Mouse (Mus musculus) kidney, embryonic 16.5 days (tissue): ENCODE data around the gene Zbtb37. TPM values are rescaled to one million over a fixed set of nuclear protein-coding genes. Genes with fewer than 3 reads are reported as not detected.

ENCODE experiments used
- ATAC-seq: fragments of 200-750 bp; cut with Nextera tagmentation; 2 replicates; pipeline ENCODE4 v1.8.0; 2017; ENCODE audit warnings: moderate TSS enrichment; ENCODE audit not compliant: low FRiP score, low TSS enrichment
- H3K27ac ChIP-seq: fragments of 300-500 bp; sonication (generic); 2 replicates; pipeline ENCODE4 v1.5.1; 2014; ENCODE audit warnings: low read length
- H3K27me3 ChIP-seq: fragments of 300-500 bp; sonication (generic); 2 replicates; pipeline ENCODE4 v1.6.1; 2014; ENCODE audit warnings: low read length, control low read depth, mixed read lengths; ENCODE audit not compliant: insufficient read depth
- H3K36me3 ChIP-seq: fragments of 300-500 bp; sonication (generic); 2 replicates; pipeline ENCODE4 v1.6.1; 2014; ENCODE audit warnings: low read length, control low read depth, mixed read lengths; ENCODE audit not compliant: insufficient read depth
- H3K4me1 ChIP-seq: fragments of 300-500 bp; sonication (generic); 2 replicates; pipeline ENCODE4 v1.6.1; 2014; ENCODE audit warnings: low read length, control low read depth, mixed read lengths; ENCODE audit not compliant: insufficient read depth
- H3K4me2 ChIP-seq: fragments of 300-500 bp; sonication (generic); replicated peaks from 2 replicates; pipeline ENCODE4 v1.6.1; 2014; ENCODE audit warnings: low read depth, low read length
- H3K4me3 ChIP-seq: fragments of 300-500 bp; sonication (generic); 2 replicates; pipeline ENCODE4 v1.5.1; 2014; ENCODE audit warnings: mild to moderate bottlenecking, low read length
- H3K9ac ChIP-seq: fragments of 300-500 bp; sonication (generic); replicated peaks from 2 replicates; pipeline ENCODE4 v1.6.1; 2014; ENCODE audit warnings: low read length
- H3K9me3 ChIP-seq: fragments of 300-500 bp; sonication (generic); 2 replicates; pipeline ENCODE4 v1.6.1; 2016; ENCODE audit warnings: low read length, control low read depth
- WGBS: fragments of 180-500 bp; shearing (Covaris S2); extraction: QIAGEN DNeasy Blood & Tissue Kit; methylation state at CpG from one replicate; pipeline ENCODE4 v1.1.7; 2014; 5-methylcytosine and 5-hydroxymethylcytosine counted together
- polyA plus RNA-seq: library from polyadenylated mRNA; unstranded; fragments of >200 nt; fragmentation: Nextera tagmentation; extraction: Ambion mirVana; gene quantifications from 2 replicates; pipeline ENCODE4 v1.2.1, GENCODE M21; 2015

Zbtb37 gene
- polyA plus RNA-seq, 1 experiment from 2014 or later, result 8.8 TPM

DNA sequence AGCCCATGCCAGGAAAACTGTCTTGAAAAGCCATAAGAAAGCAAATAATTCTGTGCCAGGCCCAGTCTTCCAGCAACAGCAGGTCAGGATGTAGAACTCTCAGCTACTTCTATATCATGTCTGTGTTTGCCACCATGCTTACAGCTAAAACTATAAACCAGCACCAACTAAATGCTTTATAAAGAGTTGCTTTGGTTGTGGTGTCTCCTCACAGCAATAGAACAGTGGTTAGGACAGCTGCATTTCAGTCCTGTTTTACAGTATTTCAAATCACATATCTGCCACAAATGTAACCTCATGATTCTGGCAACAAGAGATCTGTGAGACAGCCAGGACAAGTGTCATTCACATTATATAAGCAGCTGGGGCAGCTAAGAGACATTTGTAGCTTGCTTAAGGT is 6.2 kb upstream of the Zbtb37 start:
- no peaks in the 10 kb centered on the region for H3K27me3 ChIP-seq
- H3K4me3 ChIP-seq, result no peak overlapping the region
- ATAC-seq, result no peak
- peaks cover 49% of the 10 kb centered on the region for H3K36me3 ChIP-seq
- H3K9me3 ChIP-seq, result no peaks in the 10 kb centered on the region
- peak overlapping the region; percentile 58; the same call in 1 of the 2 replicates for H3K27ac ChIP-seq
- no peak overlapping the region for H3K9ac ChIP-seq
- no peak overlapping the region for H3K4me2 ChIP-seq
- H3K4me1 ChIP-seq, result peaks cover 13% of the 10 kb centered on the region

DNA sequence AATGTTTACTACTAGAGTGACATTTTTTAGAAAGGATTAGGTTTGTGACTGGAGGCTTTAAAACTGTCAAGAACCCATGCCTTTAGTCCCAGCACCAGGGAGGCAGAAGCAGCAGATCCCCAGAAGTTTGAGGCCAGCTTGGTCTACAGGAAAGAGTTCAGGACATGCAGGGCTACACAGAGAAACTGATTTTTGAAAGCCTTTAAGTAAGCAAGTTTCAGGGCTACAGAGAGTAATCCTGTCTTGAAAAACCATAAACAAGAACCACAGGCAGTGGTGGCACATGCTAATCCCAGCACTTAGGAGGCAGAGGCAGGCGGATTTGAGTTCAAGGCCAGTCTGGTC is 5.7 kb upstream of the Zbtb37 start:
- H3K27ac ChIP-seq, result peak overlapping the region; percentile 58; the same call in 1 of the 2 replicates
- H3K4me1 ChIP-seq, result peaks cover 13% of the 10 kb centered on the region
- no peak overlapping the region for H3K4me2 ChIP-seq
- H3K9me3 ChIP-seq, result no peaks in the 10 kb centered on the region
- no peaks in the 10 kb centered on the region for H3K27me3 ChIP-seq
- H3K9ac ChIP-seq, result no peak overlapping the region
- WGBS, result 65% methylated on average over 1 of the region's 1 CpGs
- H3K4me3 ChIP-seq, result no peak overlapping the region
- H3K36me3 ChIP-seq, result peaks cover 44% of the 10 kb centered on the region
- no peak for ATAC-seq

DNA sequence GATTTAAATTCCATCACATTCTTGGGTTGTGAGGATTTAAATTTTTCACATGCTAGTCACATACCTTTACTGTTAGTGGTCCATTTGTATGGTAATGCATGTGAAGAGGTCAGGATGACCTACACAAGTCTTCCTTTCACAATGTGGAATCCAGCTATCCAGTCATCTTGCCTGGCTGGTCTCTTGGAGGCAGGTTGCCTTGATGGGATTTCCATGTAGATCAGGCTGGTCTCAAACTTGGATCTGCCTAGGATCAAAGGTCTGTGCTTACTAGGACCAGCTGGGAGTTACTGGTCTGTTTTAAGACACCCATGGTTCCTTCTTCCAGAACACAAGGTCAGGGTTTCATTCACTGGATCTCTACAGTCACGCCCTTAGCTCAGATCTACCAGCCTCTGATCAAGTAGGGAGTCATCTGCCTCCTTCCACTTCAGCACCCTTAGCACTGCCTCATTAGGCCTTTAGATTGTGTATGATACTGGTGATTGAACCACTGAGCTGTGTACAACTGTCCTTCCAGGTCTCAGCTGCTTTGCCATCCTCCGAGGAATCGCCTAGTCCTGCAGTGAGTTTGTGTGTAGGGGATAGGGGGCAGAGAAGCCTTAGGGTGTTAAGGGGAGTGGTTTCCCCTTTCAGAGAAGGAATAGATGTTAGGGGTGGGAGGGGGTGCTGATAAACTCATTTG is 5.2 kb upstream of the Zbtb37 start:
- Histone ChIP-seq H3K27me3 (no peaks in the 10 kb centered on the region), H3K36me3 (peaks cover 39% of the 10 kb centered on the region), H3K9me3 (no peaks in the 10 kb centered on the region), H3K4me3 (no peak overlapping the region), H3K4me1 (peaks cover 13% of the 10 kb centered on the region), H3K27ac (peak overlapping the region; percentile 58), H3K4me2 (no peak overlapping the region), H3K9ac (no peak overlapping the region)
- peak; percentile 44 for ATAC-seq
- 12% methylated on average over 3 of the region's 3 CpGs for WGBS

DNA sequence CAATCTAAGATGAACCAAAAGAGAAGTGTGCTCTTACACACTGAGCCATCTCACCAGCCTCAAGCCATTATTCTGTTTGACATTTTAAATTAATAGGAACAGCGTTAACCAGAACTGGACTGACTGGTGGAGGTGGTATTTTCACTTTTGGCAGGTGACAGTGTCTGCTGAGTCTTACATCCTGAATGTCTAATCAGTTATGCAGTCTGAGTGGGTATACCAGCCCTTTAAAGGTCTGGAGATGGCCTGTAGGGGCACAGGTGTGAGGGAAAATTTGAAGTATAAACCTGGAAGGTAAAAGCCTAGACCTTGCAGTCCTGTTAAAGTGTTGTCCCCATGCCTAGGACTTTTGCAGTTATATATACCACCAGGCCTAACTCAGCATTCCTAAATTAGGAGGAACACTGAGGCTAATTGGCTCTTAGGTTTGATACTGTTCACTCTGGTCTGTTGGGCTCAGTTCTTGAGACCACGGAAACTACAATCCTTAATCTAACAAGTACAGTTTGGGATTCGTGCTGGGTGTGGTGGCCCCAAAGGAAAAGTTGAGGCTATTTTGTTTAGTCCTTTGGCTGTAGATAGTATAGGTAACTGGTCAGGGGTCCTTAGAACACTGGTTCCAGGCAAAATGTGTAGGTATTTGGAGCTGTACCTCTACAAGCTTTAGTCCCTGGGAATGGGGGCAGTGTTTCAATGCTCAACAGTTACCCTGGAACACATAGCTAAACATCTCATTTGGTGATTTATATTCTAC is 4.5 kb upstream of the Zbtb37 start:
- H3K27me3 ChIP-seq, result no peaks in the 10 kb centered on the region
- H3K4me1 ChIP-seq, result peaks cover 13% of the 10 kb centered on the region
- 17% methylated on average over 3 of the region's 3 CpGs for WGBS
- H3K4me2 ChIP-seq, result no peak overlapping the region
- peak overlapping the region; percentile 58 for H3K27ac ChIP-seq
- no peak overlapping the region for H3K9ac ChIP-seq
- H3K36me3 ChIP-seq, result peaks cover 33% of the 10 kb centered on the region
- ATAC-seq, result no peak
- no peak overlapping the region for H3K4me3 ChIP-seq
- H3K9me3 ChIP-seq, result no peaks in the 10 kb centered on the region

DNA sequence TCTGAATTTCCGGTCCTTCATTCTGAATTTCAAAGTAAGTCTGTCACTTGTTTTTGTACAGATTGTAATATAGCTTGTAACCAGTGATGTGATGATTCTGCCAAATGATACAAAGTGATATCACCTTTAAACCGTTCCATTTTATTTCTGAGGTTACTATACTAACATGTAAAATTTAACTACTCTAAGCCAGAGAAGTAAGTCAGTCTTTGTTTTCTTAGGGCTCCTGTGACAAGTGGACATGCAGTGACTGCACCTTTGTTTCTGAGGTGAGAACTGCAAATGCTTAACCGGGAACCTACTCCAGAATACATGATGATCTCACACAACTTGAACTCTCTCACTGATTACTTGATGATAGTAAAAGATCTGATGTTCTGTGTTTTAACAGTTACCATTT is 3.4 kb upstream of the Zbtb37 start:
- Histone ChIP-seq H3K4me2 (peak overlapping the region; percentile 91), H3K4me1 (peaks cover 21% of the 10 kb centered on the region), H3K9me3 (no peaks in the 10 kb centered on the region), H3K9ac (peak overlapping the region; percentile 24; the same call in 1 of the 2 replicates), H3K27ac (no peak overlapping the region), H3K27me3 (no peaks in the 10 kb centered on the region), H3K4me3 (peak overlapping the region; percentile 49), H3K36me3 (peaks cover 33% of the 10 kb centered on the region)
- ATAC-seq, result no peak
- WGBS, result 31% methylated on average over 3 of the region's 3 CpGs

DNA sequence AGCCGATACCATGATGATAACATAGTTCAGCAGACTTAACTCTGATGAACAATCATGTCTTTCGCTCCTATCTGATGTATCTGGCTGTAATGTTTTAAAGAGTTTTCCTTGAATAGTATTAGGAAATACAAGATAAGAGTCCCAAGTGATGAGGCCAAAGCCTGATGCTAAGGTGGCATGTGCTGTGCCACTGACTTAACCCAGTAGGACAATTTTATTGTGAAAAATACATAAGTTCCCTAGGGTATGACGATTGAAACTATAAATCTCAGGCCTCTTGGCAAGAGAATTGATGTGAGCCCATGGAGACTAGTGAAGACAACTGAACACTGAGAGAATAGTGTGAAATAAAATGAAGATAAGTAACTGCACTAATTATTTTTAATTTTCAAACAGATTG is 3.0 kb upstream of the Zbtb37 start:
- H3K4me2 ChIP-seq, result peak overlapping the region; percentile 91
- peak overlapping the region; percentile 49 for H3K4me3 ChIP-seq
- peaks cover 21% of the 10 kb centered on the region for H3K4me1 ChIP-seq
- ATAC-seq, result no peak
- no peaks in the 10 kb centered on the region for H3K27me3 ChIP-seq
- H3K36me3 ChIP-seq, result peaks cover 33% of the 10 kb centered on the region
- 20% methylated on average over 3 of the region's 3 CpGs for WGBS
- H3K9ac ChIP-seq, result peak overlapping the region; percentile 68
- peak overlapping the region; percentile 66; the same call in 1 of the 2 replicates for H3K27ac ChIP-seq
- no peaks in the 10 kb centered on the region for H3K9me3 ChIP-seq

DNA sequence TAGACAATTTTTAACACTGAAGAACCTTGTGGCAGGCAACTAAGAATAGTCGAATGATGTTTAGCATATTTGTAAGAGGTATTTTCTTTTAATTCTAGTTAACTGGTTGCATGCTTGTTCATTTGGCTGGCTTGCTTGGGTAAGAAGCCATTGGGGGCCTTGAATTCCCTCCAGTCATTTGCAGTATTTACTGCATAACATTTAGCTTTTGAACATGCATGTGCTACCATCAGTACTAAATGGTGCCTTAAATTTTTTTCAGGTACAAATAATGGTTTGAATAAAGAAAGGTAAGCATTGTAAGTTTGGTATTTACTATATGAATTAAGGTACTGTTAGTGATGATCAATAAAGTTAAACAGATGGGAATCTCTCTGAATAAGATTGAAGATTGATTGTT is 2.4 kb upstream of the Zbtb37 start:
- H3K36me3 ChIP-seq, result peaks cover 36% of the 10 kb centered on the region
- H3K4me2 ChIP-seq, result peak overlapping the region; percentile 91
- 0% methylated on average over 1 of the region's 1 CpGs for WGBS
- peaks cover 21% of the 10 kb centered on the region for H3K4me1 ChIP-seq
- H3K9me3 ChIP-seq, result no peaks in the 10 kb centered on the region
- H3K9ac ChIP-seq, result peak overlapping the region; percentile 99
- H3K4me3 ChIP-seq, result peak overlapping the region; percentile 92
- no peak for ATAC-seq
- H3K27me3 ChIP-seq, result no peaks in the 10 kb centered on the region
- peak overlapping the region; percentile 94 for H3K27ac ChIP-seq

DNA sequence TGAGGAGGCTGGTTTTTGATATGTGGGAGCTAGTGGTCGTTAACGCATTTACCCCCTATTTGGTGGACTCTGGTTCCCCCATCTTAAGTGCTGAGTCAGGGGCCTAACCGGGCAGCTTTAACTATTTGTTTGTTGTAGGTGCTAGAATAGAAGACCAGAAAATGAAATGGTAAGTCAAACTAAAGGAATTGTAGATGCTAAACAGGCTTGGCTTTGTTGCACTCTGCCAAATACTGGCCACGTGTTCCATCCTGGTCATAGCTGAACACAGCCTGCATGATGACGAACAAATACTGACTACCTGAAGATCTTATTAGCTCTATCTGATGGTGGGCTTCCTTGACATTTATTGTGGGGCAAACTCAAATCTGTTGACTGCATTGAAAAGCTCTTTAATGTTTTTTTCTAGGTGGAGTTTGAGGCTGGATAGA is 1.8 kb upstream of the Zbtb37 start:
- Histone ChIP-seq H3K27me3 (no peaks in the 10 kb centered on the region), H3K4me2 (peak overlapping the region; percentile 91), H3K9me3 (no peaks in the 10 kb centered on the region), H3K27ac (peak overlapping the region; percentile 94), H3K4me1 (peaks cover 21% of the 10 kb centered on the region), H3K9ac (peak overlapping the region; percentile 99), H3K4me3 (peak overlapping the region; percentile 92), H3K36me3 (peaks cover 36% of the 10 kb centered on the region)
- ATAC-seq, result no peak
- WGBS, result 0% methylated on average over 5 of the region's 5 CpGs

DNA sequence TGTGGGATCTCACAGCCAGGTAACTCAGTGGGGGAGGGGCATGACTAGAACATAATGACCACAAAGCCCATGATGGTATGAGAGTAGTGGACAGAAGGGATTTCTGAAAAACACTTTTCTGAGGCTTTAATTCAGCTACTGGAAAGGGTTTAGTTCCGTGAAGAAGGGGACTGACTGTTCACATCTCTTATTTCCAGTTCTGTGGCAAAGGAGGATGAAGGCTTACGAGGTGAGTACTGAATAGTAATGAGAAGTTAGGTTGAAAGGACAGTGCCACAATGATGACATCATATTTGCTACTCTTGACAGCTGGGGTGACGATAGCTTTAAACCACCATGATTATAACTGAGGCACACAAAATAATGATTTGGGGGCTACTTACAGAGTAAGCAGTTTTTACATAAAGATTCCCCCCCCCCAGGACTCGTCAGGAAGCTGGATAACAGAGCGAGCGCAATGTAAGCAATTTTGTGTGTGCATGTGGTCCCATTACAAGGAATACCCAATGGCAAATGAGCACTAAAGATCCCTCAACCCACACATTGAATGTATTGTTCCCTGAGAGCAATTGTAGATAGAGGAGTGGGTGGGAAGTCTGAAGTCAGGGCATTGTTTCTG is 1.2 kb upstream of the Zbtb37 start:
- Histone ChIP-seq H3K9ac (peak overlapping the region; percentile 99), H3K4me3 (peak overlapping the region; percentile 92), H3K27me3 (no peaks in the 10 kb centered on the region), H3K4me1 (peaks cover 21% of the 10 kb centered on the region), H3K4me2 (peak overlapping the region; percentile 91), H3K27ac (peak overlapping the region; percentile 94), H3K9me3 (no peaks in the 10 kb centered on the region), H3K36me3 (peaks cover 39% of the 10 kb centered on the region)
- no peak for ATAC-seq
- WGBS, result 1% methylated on average over 6 of the region's 6 CpGs
